Mouse (Mus musculus) midbrain, embryonic 13.5 days (tissue): Measurements from ENCODE around the gene Gm17655. TPM values are rescaled to one million over a fixed set of nuclear protein-coding genes. Genes with fewer than 3 reads are reported as not detected.

ENCODE experiments used
- ATAC-seq: fragments of 200-750 bp; cut with Nextera tagmentation; 2 replicates; pipeline ENCODE4 v1.8.0; 2017; ENCODE audit warnings: mild to moderate bottlenecking, moderate TSS enrichment, moderate library complexity
- H3K27ac ChIP-seq: fragments of 300-500 bp; sonication (generic); 2 replicates; pipeline ENCODE4 v1.5.1; 2015; ENCODE audit warnings: inconsistent platforms, mild to moderate bottlenecking, moderate library complexity
- H3K27me3 ChIP-seq: fragments of 300-500 bp; sonication (generic); 2 replicates; pipeline ENCODE4 v1.6.1; 2015; ENCODE audit warnings: mild to moderate bottlenecking, inconsistent platforms
- H3K36me3 ChIP-seq: fragments of 300-500 bp; sonication (generic); 2 replicates; pipeline ENCODE4 v1.6.1; 2015; ENCODE audit warnings: mild to moderate bottlenecking, inconsistent platforms
- H3K4me1 ChIP-seq: fragments of 300-500 bp; sonication (generic); replicated peaks from 2 replicates; pipeline ENCODE4 v1.6.1; 2015; ENCODE audit warnings: inconsistent platforms
- H3K4me2 ChIP-seq: fragments of 300-500 bp; sonication (generic); replicated peaks from 2 replicates; pipeline ENCODE4 v1.6.1; 2015; ENCODE audit warnings: moderate library complexity, mild to moderate bottlenecking, inconsistent platforms
- H3K4me3 ChIP-seq: fragments of 300-500 bp; sonication (generic); replicated peaks from 2 replicates; pipeline ENCODE4 v1.5.1; 2015; ENCODE audit warnings: mild to moderate bottlenecking, inconsistent platforms
- H3K9ac ChIP-seq: fragments of 300-500 bp; sonication (generic); replicated peaks from 2 replicates; pipeline ENCODE4 v1.6.1; 2015; ENCODE audit warnings: mild to moderate bottlenecking, inconsistent platforms
- H3K9me3 ChIP-seq: fragments of 300-500 bp; sonication (generic); 2 replicates; pipeline ENCODE4 v1.6.1; 2016; ENCODE audit warnings: mild to moderate bottlenecking, inconsistent platforms
- WGBS: fragments of 180-500 bp; shearing (Covaris S2); methylation state at CpG from one replicate; pipeline ENCODE4 v1.1.7; 2015; 5-methylcytosine and 5-hydroxymethylcytosine counted together
- polyA plus RNA-seq: library from polyadenylated mRNA; unstranded; fragments of >200 nt; fragmentation: Nextera tagmentation; extraction: Ambion mirVana; gene quantifications from 2 replicates; pipeline ENCODE4 v1.2.1, GENCODE M21; 2015

The Gm17655 gene
- polyA plus RNA-seq, 1 experiment from 2014 or later, result 7.9 TPM

- 0 out of 2 replicates have a peak, but pooled peaks cover 7% of the 10 kb centered on the region for H3K27me3 ChIP-seq
- H3K4me2 ChIP-seq, result peak overlapping the region; percentile 66
- peaks cover 44% of the 10 kb centered on the region for H3K36me3 ChIP-seq
- H3K27ac ChIP-seq, result no peak overlapping the region
- peak overlapping the region; percentile 49 for H3K9ac ChIP-seq
- peak overlapping the region; percentile 36 for H3K4me3 ChIP-seq
- H3K9me3 ChIP-seq, result no peaks in the 10 kb centered on the region
- H3K4me1 ChIP-seq, result peaks cover 33% of the 10 kb centered on the region
- WGBS, result 24% methylated on average over 34 of the region's 34 CpGs
- ATAC-seq, result peak; percentile 35
Measured at GRCm38 (mm10) chr5:110101716-110102347, 29.5 kb upstream of the Gm17655 start.

GRCm38 (mm10) chr5:110100921-110101631 lies 28.8 kb upstream of the Gm17655 start:
- 0 out of 2 replicates have a peak, but pooled peaks cover 7% of the 10 kb centered on the region for H3K27me3 ChIP-seq
- H3K4me3 ChIP-seq, result peak overlapping the region; percentile 36
- WGBS, result under 1% methylated on average over 35 of the region's 37 CpGs
- peak; percentile 21 for ATAC-seq
- H3K4me1 ChIP-seq, result peaks cover 26% of the 10 kb centered on the region
- H3K9ac ChIP-seq, result peak overlapping the region; percentile 49
- peaks cover 38% of the 10 kb centered on the region for H3K36me3 ChIP-seq
- H3K27ac ChIP-seq, result no peak overlapping the region
- H3K4me2 ChIP-seq, result peak overlapping the region; percentile 66
- no peaks in the 10 kb centered on the region for H3K9me3 ChIP-seq

GRCm38 (mm10) chr5:110099656-110100580 lies 27.6 kb upstream of the Gm17655 start, which contains the start of gene Plcxd1:
Gene Plcxd1 (plus strand): TSS chr5:110099969.
- Histone ChIP-seq H3K9me3 (no peaks in the 10 kb centered on the region), H3K4me3 (peak within 1 kb of the TSS; percentile 36; the same call in 1 of the 2 replicates), H3K4me1 (peaks cover 25% of the 10 kb centered on the region), H3K27me3 (0 out of 2 replicates have a peak, but pooled peaks cover 7% of the 10 kb centered on the region), H3K4me2 (peak within 1 kb of the TSS; percentile 66), H3K36me3 (peaks cover 27% of the 10 kb centered on the region), H3K9ac (no peak within 1 kb of the TSS; the same call in none of the 2 replicates), H3K27ac (no peak within 1 kb of the TSS)
- no peak for ATAC-seq
- WGBS, result 6% methylated on average over 25 of the region's 25 CpGs

- Histone ChIP-seq H3K9ac (no peak overlapping the region), H3K9me3 (no peaks in the 10 kb centered on the region), H3K27ac (no peak overlapping the region), H3K4me3 (no peak overlapping the region), H3K36me3 (peaks cover 19% of the 10 kb centered on the region), H3K4me2 (no peak overlapping the region), H3K4me1 (peaks cover 29% of the 10 kb centered on the region), H3K27me3 (0 out of 2 replicates have a peak, but pooled peaks cover 7% of the 10 kb centered on the region)
- WGBS, result 26% methylated on average over 1 of the region's 1 CpGs
- no peak for ATAC-seq
Measured at GRCm38 (mm10) chr5:110098991-110099477, 26.7 kb upstream of the Gm17655 start.

GRCm38 (mm10) chr5:110094847-110095213 lies 22.5 kb upstream of the Gm17655 start:
- no peaks in the 10 kb centered on the region for H3K36me3 ChIP-seq
- no peaks in the 10 kb centered on the region for H3K27me3 ChIP-seq
- ATAC-seq, result peak; percentile 15
- 6% methylated on average over 4 of the region's 4 CpGs for WGBS
- H3K4me2 ChIP-seq, result peak overlapping the region; percentile 69
- no peaks in the 10 kb centered on the region for H3K9me3 ChIP-seq
- H3K27ac ChIP-seq, result no peak overlapping the region
- H3K9ac ChIP-seq, result peak overlapping the region; percentile 63
- 0 out of 2 replicates have a peak, but pooled peaks cover 8% of the 10 kb centered on the region for H3K4me1 ChIP-seq
- H3K4me3 ChIP-seq, result peak overlapping the region; percentile 50

- H3K27ac ChIP-seq, result no peak within 1 kb of the TSS
- no peaks in the 10 kb centered on the region for H3K27me3 ChIP-seq
- H3K4me3 ChIP-seq, result peak within 1 kb of the TSS; percentile 50
- no peaks in the 10 kb centered on the region for H3K36me3 ChIP-seq
- H3K9ac ChIP-seq, result peak within 1 kb of the TSS; percentile 63
- H3K4me1 ChIP-seq, result 0 out of 2 replicates have a peak, but pooled peaks cover 6% of the 10 kb centered on the region
- peak; percentile 97 for ATAC-seq
- no peaks in the 10 kb centered on the region for H3K9me3 ChIP-seq
- peak within 1 kb of the TSS; percentile 69 for H3K4me2 ChIP-seq
- WGBS, result 1% methylated on average over 25 of the region's 25 CpGs
Measured at GRCm38 (mm10) chr5:110094030-110094846, 21.9 kb upstream of the Gm17655 start, which contains the start of gene Gm35315. Gene Gm35315 (minus strand): TSS chr5:110094420.

- Histone ChIP-seq H3K27ac (no peak overlapping the region), H3K4me2 (no peak overlapping the region), H3K4me3 (no peak overlapping the region), H3K4me1 (0 out of 2 replicates have a peak, but pooled peaks cover 6% of the 10 kb centered on the region), H3K9ac (no peak overlapping the region), H3K36me3 (no peaks in the 10 kb centered on the region), H3K27me3 (no peaks in the 10 kb centered on the region), H3K9me3 (no peaks in the 10 kb centered on the region)
- ATAC-seq, result no peak
- 83% methylated on average over 2 of the region's 2 CpGs for WGBS
Measured at GRCm38 (mm10) chr5:110091546-110091945, 19.2 kb upstream of the Gm17655 start.

- no peak for ATAC-seq
- H3K27ac ChIP-seq, result no peak overlapping the region
- peaks cover 1% of the 10 kb centered on the region; the same call in 1 of the 2 replicates for H3K9me3 ChIP-seq
- no peaks in the 10 kb centered on the region for H3K36me3 ChIP-seq
- no peak overlapping the region for H3K4me3 ChIP-seq
- no peaks in the 10 kb centered on the region for H3K27me3 ChIP-seq
- H3K4me1 ChIP-seq, result no peaks in the 10 kb centered on the region
- H3K4me2 ChIP-seq, result no peak overlapping the region
- 42% methylated on average over 14 of the region's 14 CpGs for WGBS
- no peak overlapping the region for H3K9ac ChIP-seq
Measured at GRCm38 (mm10) chr5:110086161-110086866, 14.0 kb upstream of the Gm17655 start.

- H3K9ac ChIP-seq, result no peak overlapping the region
- no peak overlapping the region for H3K4me2 ChIP-seq
- peaks cover 16% of the 10 kb centered on the region for H3K9me3 ChIP-seq
- no peaks in the 10 kb centered on the region for H3K4me1 ChIP-seq
- no peak overlapping the region for H3K4me3 ChIP-seq
- WGBS, result 80% methylated on average over 4 of the region's 4 CpGs
- ATAC-seq, result no peak
- no peak overlapping the region for H3K27ac ChIP-seq
- no peaks in the 10 kb centered on the region for H3K27me3 ChIP-seq
- peaks cover 9% of the 10 kb centered on the region; the same call in 1 of the 2 replicates for H3K36me3 ChIP-seq
Measured at GRCm38 (mm10) chr5:110082961-110083360, 10.6 kb upstream of the Gm17655 start.

GRCm38 (mm10) chr5:110057637-110058408 lies 14.5 kb downstream of the Gm17655 start:
- Histone ChIP-seq H3K9ac (peak overlapping the region; percentile 46), H3K36me3 (no peaks in the 10 kb centered on the region), H3K4me2 (peak overlapping the region; percentile 57), H3K27ac (peak overlapping the region; percentile 48), H3K4me1 (no peaks in the 10 kb centered on the region), H3K4me3 (peak overlapping the region; percentile 48), H3K9me3 (peaks cover 5% of the 10 kb centered on the region; the same call in 1 of the 2 replicates), H3K27me3 (no peaks in the 10 kb centered on the region)
- ATAC-seq, result peak; percentile 99
- 3% methylated on average over 19 of the region's 19 CpGs for WGBS
